Mouse (Mus musculus) right cerebral cortex, postnatal 10 days (tissue): ENCODE measurements around the gene Fgd6.

Source experiments
- DNase-seq, 2 experiments: peaks; one replicate each; pipeline ENCODE4 v3.0.0; 2021; ENCODE audit warnings: low spot score in 2 of 2

The Fgd6 gene

GRCm38 (mm10) chr10:94043908-94044307 lies 8.1 kb downstream of the Fgd6 start:
- DNase-seq: no peak

GRCm38 (mm10) chr10:94045301-94045700 lies 9.5 kb downstream of the Fgd6 start:
- no peak for DNase-seq

- DNase-seq: no peak
These were observed 11.2 kb downstream of the Fgd6 start for GRCm38 (mm10) chr10:94047024-94047423.

- DNase-seq: no peak
These were observed 12.2 kb downstream of the Fgd6 start for GRCm38 (mm10) chr10:94047845-94048559.

- no peak for DNase-seq
These were observed 13.3 kb downstream of the Fgd6 start for GRCm38 (mm10) chr10:94049121-94049520.

- no peak for DNase-seq
These were observed 14.9 kb downstream of the Fgd6 start for GRCm38 (mm10) chr10:94050736-94051135.

- DNase-seq: no peak
These were observed 20.7 kb downstream of the Fgd6 start for GRCm38 (mm10) chr10:94056487-94056886.

GRCm38 (mm10) chr10:94059618-94060055 lies 23.8 kb downstream of the Fgd6 start:
- no peak for DNase-seq

- DNase-seq: no peak
These were observed 24.4 kb downstream of the Fgd6 start for GRCm38 (mm10) chr10:94060190-94060589.

GRCm38 (mm10) chr10:94062357-94062756 lies 26.6 kb downstream of the Fgd6 start:
- no peak for DNase-seq

GRCm38 (mm10) chr10:94066896-94067295 lies 31.1 kb downstream of the Fgd6 start:
- no peak for DNase-seq

- DNase-seq: peak; percentile 44 to 49
These were observed 32.9 kb downstream of the Fgd6 start for GRCm38 (mm10) chr10:94068701-94069100.

GRCm38 (mm10) chr10:94071641-94072040 lies 35.8 kb downstream of the Fgd6 start:
- no peak for DNase-seq

- peak; percentile 39 to 48 for DNase-seq
These were observed 36.6 kb downstream of the Fgd6 start for GRCm38 (mm10) chr10:94072261-94072915.

- no peak for DNase-seq
These were observed 37.2 kb downstream of the Fgd6 start for GRCm38 (mm10) chr10:94072916-94073465.

- peak in 1 of 2 experiments; percentile 44 for DNase-seq
These were observed 41.4 kb downstream of the Fgd6 start for GRCm38 (mm10) chr10:94076966-94077825.

GRCm38 (mm10) chr10:94080740-94081139 lies 44.9 kb downstream of the Fgd6 start:
- no peak for DNase-seq

GRCm38 (mm10) chr10:94082040-94082734 lies 46.4 kb downstream of the Fgd6 start:
- no peak for DNase-seq

GRCm38 (mm10) chr10:94086315-94086714 lies 50.5 kb downstream of the Fgd6 start:
- DNase-seq: peak; percentile 43 to 54

GRCm38 (mm10) chr10:94087367-94088077 lies 51.7 kb downstream of the Fgd6 start:
- DNase-seq: peak; percentile 54 to 67

- DNase-seq: no peak
These were observed 54.2 kb downstream of the Fgd6 start for GRCm38 (mm10) chr10:94090032-94090431.
